Mouse (Mus musculus) limb, embryonic 12.5 days (tissue): Measurements from ENCODE around the gene Agrn. TPM values are rescaled to one million over a fixed set of nuclear protein-coding genes. Genes with fewer than 3 reads are reported as not detected.

Experiments used
- microRNA-seq: library from miRNA; unstranded; fragments of <30 nt; microRNA quantifications from one replicate; pipeline ENCODE4, GENCODE M21; 2017
- polyA plus RNA-seq: library from polyadenylated mRNA; unstranded; fragments of >200 nt; fragmentation: Nextera tagmentation; extraction: Ambion mirVana; gene quantifications from 2 replicates; pipeline ENCODE4 v1.2.1, GENCODE M21; 2016

Gene Agrn
- polyA plus RNA-seq, 1 experiment from 2014 or later: 78.4 TPM

Small RNA genes within 50 kb of the gene (microRNA-seq; reads per million reads assigned to microRNA genes)
- gene Mir7658: 6.0 reads per million, percentile 18 among the genes with 10 or more reads in this experiment

Other genes with a start within 250 kb of the Agrn start
- gene C1qtnf12, start 235.2 kb downstream of the Agrn start, polyA plus RNA-seq: 27.1 and 31.6 TPM in 2 replicates
- 16.1 and 16.8 TPM in 2 replicates for gene B3galt6, start 204.8 kb downstream of the Agrn start, polyA plus RNA-seq
- 131 and 139 TPM in 2 replicates for gene Sdf4, start 204.6 kb downstream of the Agrn start, polyA plus RNA-seq
- gene Tnfrsf4, start 183.6 kb downstream of the Agrn start, polyA plus RNA-seq: 0.84 and 0.92 TPM in 2 replicates
- gene Tnfrsf18, start 171.3 kb downstream of the Agrn start, polyA plus RNA-seq: 1.8 and 1.9 TPM in 2 replicates
- gene Ttll10, start 138.1 kb downstream of the Agrn start, polyA plus RNA-seq: 0.58 and 1.3 TPM in 2 replicates
- 59.9 and 63.1 TPM in 2 replicates for gene 9430015G10Rik, start 87.5 kb downstream of the Agrn start, polyA plus RNA-seq
- 0.63 and 0.86 TPM in 2 replicates for gene Rnf223, start 67.0 kb downstream of the Agrn start, polyA plus RNA-seq
- gene Isg15, start 3.3 kb upstream of the Agrn start, polyA plus RNA-seq: 0.40 and 0.95 TPM in 2 replicates
- gene AW011738, start 5.8 kb upstream of the Agrn start, polyA plus RNA-seq: 1.8 TPM in 2 replicates
- gene Perm1, start 18.4 kb upstream of the Agrn start, polyA plus RNA-seq: 0.45 and 0.66 TPM in 2 replicates
- gene Plekhn1, start 37.4 kb upstream of the Agrn start, polyA plus RNA-seq: 29.2 and 32.8 TPM in 2 replicates
- 94.1 and 96.3 TPM in 2 replicates for gene Noc2l, start 38.5 kb upstream of the Agrn start, polyA plus RNA-seq
- gene Samd11, start 58.2 kb upstream of the Agrn start, polyA plus RNA-seq: 0.50 and 0.95 TPM in 2 replicates
- not detected in 2 replicates for gene Vmn2r-ps159, start 133.6 kb upstream of the Agrn start, polyA plus RNA-seq